Mouse (Mus musculus) right cerebral cortex, postnatal 14 days (tissue): ENCODE measurements at regions not wholly inside any gene's neighbourhood (a gene's known extent, or its start where the extent isn't known, plus 50 kb on each side); places are given as distances from the start of the nearest gene placed in this dataset.

ENCODE experiments used
- DNase-seq: peaks from one replicate; pipeline ENCODE4 v3.0.0; 2022

- DNase-seq, result no peak
Observed at GRCm38 (mm10) chr12:71370091-71370490, 60.4 kb downstream of the Dact1 start.

- DNase-seq, result no peak
Observed at GRCm38 (mm10) chr12:71371948-71372347, 62.3 kb downstream of the Dact1 start.

- no peak for DNase-seq
Observed at GRCm38 (mm10) chr12:71373633-71374032, 63.9 kb downstream of the Dact1 start.

GRCm38 (mm10) chr12:71376446-71376845, 66.8 kb downstream of the Dact1 start:
- DNase-seq, result no peak

GRCm38 (mm10) chr12:71376966-71377365, 67.3 kb downstream of the Dact1 start:
- no peak for DNase-seq

DNA sequence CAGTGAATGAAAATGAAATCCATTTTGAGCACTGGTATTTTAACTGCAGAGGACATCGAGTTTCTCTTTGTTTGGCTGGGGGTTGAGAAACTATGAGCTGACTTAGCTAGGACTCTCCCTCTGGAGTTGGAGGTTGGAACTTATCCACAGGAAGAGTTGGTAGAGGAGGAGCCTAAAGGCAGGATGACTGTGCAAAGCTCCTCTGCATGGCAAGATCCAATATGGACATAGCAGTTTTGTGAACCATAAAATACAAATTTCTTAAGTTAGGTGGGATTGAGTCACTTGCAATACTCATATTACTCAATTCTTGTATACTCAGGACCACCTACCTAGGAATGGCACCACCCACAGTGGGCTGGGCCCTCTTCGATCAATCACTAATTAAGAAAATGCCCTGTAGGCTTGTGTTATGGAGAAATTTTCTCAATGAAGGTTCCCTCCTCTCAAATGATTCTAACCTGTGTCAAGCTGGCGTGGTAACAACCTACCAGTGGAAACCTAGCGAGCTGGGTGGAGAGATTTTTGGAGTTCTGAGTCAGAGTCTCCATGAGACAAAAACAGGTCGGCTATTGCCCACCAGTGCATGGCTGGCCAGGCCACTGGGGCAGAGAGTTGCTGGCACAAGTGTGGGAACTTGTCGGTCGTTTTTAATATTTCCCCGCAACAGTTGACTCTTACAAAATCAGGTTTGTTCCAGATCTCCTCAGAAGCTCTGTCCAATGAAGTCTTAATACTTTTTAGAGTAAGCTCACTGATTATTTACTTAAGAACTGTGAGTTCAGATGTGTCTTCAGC, 70.1 kb downstream of the Dact1 start:
- DNase-seq, result no peak

- DNase-seq, result no peak
Observed at GRCm38 (mm10) chr12:71380424-71380761, 70.7 kb downstream of the Dact1 start.

GRCm38 (mm10) chr12:71386251-71386650, 76.6 kb downstream of the Dact1 start:
- DNase-seq, result no peak

GRCm38 (mm10) chr12:71391481-71391880, 81.8 kb downstream of the Dact1 start:
- no peak for DNase-seq

- DNase-seq, result no peak
Observed at GRCm38 (mm10) chr12:71393752-71394151, 84.1 kb downstream of the Dact1 start.

DNA sequence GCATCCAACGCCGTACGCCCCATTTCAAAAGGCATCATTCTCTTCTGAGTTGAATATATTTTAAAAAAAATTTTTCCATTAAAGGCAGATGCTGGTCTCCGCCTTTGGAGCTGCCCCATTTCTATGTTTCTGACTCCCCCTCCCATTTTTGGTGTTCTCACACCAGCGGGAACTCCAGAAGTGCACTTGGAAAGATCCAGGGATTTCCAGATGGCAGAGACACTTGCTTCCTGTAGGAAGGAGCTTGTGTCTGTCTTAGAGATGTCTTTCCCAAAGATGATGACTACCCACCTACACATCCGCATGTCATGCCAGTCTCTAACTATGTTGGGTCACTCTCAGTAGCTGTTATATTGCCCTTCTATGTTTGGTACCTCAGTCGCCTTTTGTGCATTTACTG, 87.8 kb downstream of the Dact1 start:
- no peak for DNase-seq

- DNase-seq, result peak; percentile 24
Observed at GRCm38 (mm10) chr12:71398701-71399100, 89.0 kb downstream of the Dact1 start.

GRCm38 (mm10) chr12:71400201-71400600, 90.5 kb downstream of the Dact1 start:
- DNase-seq, result no peak

DNA sequence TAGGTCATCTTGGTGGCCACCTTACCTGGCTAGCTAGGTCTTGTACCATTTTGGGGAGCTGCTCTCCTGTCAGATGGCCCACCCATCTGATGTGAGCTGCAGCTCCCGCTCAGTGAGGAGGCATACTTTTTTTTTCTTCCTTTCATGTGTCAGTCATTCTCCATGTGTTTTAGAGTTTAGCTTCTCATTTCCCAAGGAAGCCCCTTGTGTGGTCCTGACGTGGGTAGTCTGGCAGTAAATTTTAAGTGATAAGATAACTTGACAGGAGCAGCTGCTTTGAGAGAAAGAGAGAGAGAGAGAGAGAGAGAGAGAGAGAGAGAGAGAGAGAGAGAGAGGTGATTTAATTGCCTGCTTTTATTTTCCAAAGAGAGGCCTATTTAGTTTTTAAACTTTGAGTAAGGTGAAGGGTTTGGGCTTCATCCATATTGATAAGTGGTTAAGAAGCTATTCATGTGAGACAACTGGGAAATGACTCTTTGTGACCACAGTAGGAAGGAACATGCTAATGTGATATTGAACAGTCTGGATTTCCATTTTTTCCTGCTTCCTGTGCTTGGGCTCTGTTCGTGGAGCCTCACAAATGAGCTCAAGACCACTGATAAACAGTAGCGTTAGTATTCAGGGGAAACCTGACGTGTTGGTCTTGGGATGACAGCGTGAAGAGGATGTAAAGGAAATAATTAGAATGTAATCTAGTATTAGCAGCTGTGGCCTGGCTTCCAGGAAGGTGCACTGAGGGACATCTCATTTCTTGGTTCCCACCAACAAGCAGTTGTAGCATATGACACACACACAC, 92.1 kb downstream of the Dact1 start:
- no peak for DNase-seq

DNA sequence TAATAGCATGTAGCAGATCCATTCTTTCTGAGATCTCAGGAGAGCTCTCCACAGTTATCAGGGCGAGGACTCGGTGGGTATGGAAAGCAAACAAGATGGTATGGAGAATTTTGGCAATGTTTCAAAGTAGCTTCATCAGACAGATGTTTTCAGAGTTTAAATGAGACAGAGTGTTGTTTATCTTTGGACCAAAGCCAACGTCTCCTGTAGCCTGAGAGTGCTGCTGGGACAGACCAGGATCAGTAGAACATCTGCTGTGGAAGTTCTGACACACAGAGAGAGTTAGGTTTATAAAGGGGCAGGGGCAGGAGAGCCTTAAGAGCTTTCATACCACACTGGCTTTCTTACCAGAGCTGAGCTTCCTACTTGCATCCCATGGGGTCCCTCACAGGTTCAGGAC, 97.6 kb downstream of the Dact1 start:
- no peak for DNase-seq

GRCm38 (mm10) chr12:71408396-71409050, 98.8 kb downstream of the Dact1 start:
- no peak for DNase-seq

GRCm38 (mm10) chr12:71412331-71412730, 102.6 kb downstream of the Dact1 start:
- no peak for DNase-seq

DNA sequence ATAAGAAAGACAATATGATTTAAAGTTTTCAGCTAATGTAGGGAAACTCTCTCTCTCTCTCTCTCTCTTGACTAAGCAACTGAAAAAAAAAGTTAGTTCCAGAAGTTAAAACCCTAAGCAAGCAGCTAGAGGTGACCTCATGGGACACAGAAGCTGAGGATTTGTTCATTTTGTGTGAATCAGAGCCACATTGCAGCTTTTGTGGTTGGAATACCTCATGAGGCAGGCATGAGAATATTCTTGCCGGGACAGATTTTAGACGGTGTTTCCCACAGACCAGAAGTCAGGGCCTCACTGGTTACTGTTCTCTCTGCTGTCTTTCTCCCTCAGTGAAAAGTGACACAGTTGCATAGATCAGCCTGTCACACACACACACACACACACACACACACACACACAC, 107.3 kb downstream of the Dact1 start:
- DNase-seq, result no peak

DNA sequence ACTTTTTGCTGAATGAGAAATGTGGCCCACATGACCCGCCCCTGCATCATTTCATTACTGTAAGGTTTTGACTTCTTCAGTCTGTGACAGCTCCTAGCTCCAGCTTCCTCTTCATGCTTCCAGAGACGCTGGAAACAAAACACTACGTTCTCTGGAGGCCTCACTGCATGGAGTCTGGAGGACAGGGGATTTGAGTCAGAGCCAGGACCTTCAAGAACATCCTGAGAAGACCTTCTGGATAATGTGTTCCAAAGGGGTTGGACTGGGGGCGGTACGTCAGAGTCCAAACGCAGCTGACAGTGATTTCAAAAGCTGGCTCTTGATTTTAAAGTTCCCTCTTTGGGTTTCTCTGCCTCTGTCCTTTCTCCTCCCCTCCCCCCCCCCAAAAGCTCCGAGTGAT, 108.5 kb downstream of the Dact1 start:
- DNase-seq, result no peak

DNA sequence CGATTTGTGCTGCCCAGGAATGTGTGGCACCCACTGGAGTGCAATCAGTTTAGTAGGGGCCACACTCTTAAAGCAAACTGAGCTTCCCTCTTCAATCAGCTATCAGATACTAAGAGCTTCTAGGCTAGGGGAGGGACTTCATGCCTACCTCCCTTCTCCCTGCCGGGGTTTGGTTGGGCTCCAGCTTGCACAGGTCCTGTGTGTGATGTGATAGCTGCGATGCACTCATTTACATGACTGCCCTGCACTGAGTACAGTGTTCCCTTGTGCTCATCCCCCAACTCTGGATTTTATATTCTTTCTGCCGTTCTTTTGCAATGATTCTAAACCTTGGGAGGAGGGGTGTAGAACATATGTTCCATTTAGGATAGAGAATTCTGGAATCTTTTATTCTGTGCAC, 109.5 kb downstream of the Dact1 start:
- DNase-seq, result no peak

GRCm38 (mm10) chr12:71426023-71426719, 116.5 kb downstream of the Dact1 start:
- DNase-seq, result no peak

DNA sequence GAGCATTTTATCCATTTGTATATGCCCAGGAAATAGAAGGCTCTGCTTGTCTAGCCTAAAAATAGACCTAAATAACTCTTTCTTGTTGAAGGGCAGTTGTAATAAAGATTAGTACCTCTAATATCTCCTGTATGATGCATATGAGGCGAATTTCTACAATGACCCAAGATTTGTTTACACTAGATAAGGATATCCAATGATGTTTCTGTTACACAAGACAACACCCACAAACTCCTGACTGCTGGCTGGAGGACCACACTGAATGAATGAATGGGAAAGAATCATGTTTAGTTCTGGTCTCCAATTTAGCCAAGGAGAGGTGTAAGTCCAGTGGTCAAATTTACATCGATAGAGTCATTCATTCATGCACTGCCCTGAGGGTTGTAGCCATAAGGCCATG, 118.3 kb downstream of the Dact1 start:
- DNase-seq, result no peak

DNA sequence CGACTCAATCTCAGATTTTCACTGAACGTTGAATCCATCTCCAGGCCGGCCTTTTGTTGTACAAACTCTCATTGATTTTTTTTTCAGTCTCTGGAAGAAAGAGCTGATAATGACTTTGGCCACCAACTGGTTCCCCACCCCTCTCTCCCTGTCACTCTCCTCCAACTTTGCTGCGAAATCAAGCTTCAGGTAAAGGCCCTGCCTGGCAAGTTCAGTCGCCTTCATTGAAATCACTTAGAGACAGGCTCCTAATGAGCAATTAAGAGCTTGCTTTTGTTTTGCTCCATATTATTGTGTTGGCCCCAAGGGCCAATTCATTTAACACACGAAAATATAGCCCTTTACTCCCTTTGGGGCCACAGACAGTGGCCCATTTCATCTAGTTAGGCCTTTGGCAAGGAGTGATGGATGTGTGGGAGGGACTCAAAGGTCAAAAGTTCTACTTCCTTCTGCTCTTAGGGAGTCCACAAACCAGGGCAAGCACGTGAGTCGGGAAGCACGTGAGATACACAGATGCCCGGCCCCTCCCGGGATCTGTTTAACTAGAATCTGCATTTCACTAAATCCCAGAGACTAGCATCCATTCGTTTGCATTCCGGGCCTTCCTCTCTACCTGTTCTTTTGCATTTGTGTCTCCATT, 120.0 kb downstream of the Dact1 start:
- no peak for DNase-seq
